Mouse (Mus musculus): ENCODE data around the gene Ces3a. TPM values are rescaled to one million over a fixed set of nuclear protein-coding genes. Genes with fewer than 3 reads are reported as not detected.

Gene Ces3a
- total RNA-seq (2023), result not detected

DNA sequence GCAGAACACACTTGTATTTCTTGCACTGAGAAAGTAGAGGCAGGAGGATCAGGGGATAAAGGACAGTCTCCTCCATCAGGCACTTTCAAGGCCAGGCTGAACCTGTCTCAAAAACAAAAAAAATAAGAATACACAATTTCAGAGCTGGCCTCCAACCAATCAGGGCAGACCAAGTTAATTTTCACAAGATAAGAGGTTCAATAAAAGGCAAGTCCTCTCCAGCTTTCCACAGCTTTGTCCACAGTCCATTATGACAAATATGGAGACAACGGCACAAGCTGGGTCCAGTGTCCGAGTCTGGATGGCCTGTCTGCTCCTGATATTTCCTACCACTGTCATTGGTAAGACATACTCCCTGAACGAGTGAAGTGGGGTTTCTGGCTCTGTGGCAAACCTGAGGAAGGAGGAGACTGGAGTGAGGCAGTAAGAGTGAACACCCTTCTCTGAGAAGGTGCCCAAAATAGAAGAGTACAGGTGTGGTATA lies at the start of gene Ces3a:
Gene Ces3a, plus strand, starts transcription at position 231 of the 484 bp plus-strand sequence.

DNA sequence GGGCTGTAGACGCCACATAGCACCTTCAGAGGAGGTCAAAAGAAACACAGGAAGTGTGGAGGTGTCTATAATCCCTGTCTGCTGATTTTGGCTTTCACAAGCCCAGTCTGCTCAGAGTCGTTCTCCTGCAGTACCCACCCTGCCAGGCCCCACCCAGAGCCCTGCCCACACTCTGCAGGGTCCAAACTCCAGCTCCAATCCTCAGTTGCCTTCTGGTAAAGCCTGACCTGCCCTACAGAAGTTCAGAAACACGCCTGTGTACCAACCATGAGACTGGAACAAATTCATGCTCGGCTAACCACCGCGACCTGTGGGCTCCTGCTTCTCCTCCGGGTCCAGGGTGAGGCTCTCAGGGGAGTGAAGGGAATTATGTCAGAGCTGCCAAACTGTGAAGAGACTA lies 47.8 kb upstream of the Ces3a start, which contains the start of gene Ces2h:
Gene Ces2h, plus strand, starts transcription at position 268 of the 400 bp plus-strand sequence.

DNA sequence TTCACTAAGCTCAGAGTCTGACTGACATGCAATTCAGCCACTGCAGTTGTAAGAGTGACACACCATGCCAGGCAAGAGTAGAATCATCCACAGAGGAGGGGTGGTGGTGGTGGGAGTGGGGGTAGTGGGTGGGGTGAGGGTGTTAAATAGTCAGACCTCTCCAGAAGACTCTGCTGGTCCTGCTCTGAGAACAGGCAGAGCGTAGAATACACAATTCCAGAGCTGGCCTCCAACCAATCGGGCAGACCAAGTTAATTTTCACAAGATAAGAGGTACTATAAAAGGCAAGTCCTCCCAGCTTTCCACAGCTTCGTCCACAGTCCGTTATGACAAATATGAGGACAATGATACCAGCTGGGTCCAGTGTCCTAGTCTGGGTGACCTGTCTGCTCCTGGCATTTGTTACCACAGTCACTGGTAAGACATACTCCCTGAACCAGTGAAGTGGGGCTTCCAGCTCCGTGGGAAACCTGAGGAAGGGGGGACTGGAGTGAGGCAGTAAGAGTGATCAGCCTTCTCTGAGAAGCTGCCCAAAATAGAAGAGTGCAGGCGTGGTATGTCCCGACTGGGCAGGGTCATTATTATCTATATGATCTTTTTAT lies 35.1 kb downstream of the Ces3a start, which contains the start of gene Ces3b:
Gene Ces3b, plus strand, starts transcription at position 305 of the 602 bp plus-strand sequence.

Other genes with a start within 250 kb of the Ces3a start
- not detected for gene Ces2b, start 217.0 kb upstream of the Ces3a start, total RNA-seq (2023)
- not detected for gene Ces2c, start 201.5 kb upstream of the Ces3a start, total RNA-seq (2023)
- gene Ces2e, start 122.3 kb upstream of the Ces3a start, total RNA-seq (2023), result not detected
- gene Ces2f, start 101.2 kb upstream of the Ces3a start, total RNA-seq (2023), result under 1 TPM in 1 of 2 experiments, not detected in 1; 0.07 TPM
- 10 to 100 TPM in 1 of 2 experiments, 1 to 10 TPM in 1; 4.2 to 16.1 TPM for gene Ces2g, start 86.9 kb upstream of the Ces3a start, total RNA-seq (2023)
- not detected for gene Ces2h, start 47.7 kb upstream of the Ces3a start, total RNA-seq (2023)
- not detected for gene Ces3b, start 35.2 kb downstream of the Ces3a start, total RNA-seq (2023)
- gene Ces4a, start 83.2 kb downstream of the Ces3a start, total RNA-seq (2023), result not detected
- gene Cbfb, start 122.1 kb downstream of the Ces3a start, total RNA-seq (2023), result 10 to 100 TPM; 75.2 to 82.3 TPM
- 10 to 100 TPM; 35.5 to 39.9 TPM for gene D230025D16Rik, start 176.5 kb downstream of the Ces3a start, total RNA-seq (2023)
- gene B3gnt9, start 206.6 kb downstream of the Ces3a start, total RNA-seq (2023), result under 1 TPM; 0.69 to 0.84 TPM
- gene Tradd, start 216.0 kb downstream of the Ces3a start, total RNA-seq (2023), result 10 to 100 TPM; 15.9 to 22.2 TPM
- gene Fbxl8, start 216.0 kb downstream of the Ces3a start, total RNA-seq (2023), result 1 to 10 TPM; 4.8 to 4.9 TPM
- not detected for gene Hsf4, start 221.2 kb downstream of the Ces3a start, total RNA-seq (2023)
- gene Nol3, start 227.5 kb downstream of the Ces3a start, total RNA-seq (2023), result not detected
- gene 4931428F04Rik, start 241.3 kb downstream of the Ces3a start, total RNA-seq (2023), result 1 to 10 TPM in 1 of 2 experiments, under 1 TPM in 1; 0.78 to 1.1 TPM
- gene Exoc3l, start 247.5 kb downstream of the Ces3a start, total RNA-seq (2023), result 1 to 10 TPM in 1 of 2 experiments, under 1 TPM in 1; 0.89 to 1.4 TPM
- gene E2f4, start 249.1 kb downstream of the Ces3a start, total RNA-seq (2023), result 10 to 100 TPM; 55.7 to 57.8 TPM